Mouse (Mus musculus) neural tube, embryonic 15.5 days (tissue): ENCODE measurements around the gene 1700016C15Rik. TPM values are rescaled to one million over a fixed set of nuclear protein-coding genes. Genes with fewer than 3 reads are reported as not detected.

ENCODE experiments used
- ATAC-seq: fragments of 200-750 bp; cut with Nextera tagmentation; 2 replicates; pipeline ENCODE4 v1.8.0; 2017; ENCODE audit warnings: mild to moderate bottlenecking, moderate TSS enrichment, moderate library complexity; ENCODE audit not compliant: low FRiP score
- H3K27ac ChIP-seq: fragments of 300-500 bp; sonication (generic); replicated peaks from 2 replicates; pipeline ENCODE4 v1.5.1; 2015; ENCODE audit warnings: mild to moderate bottlenecking, inconsistent platforms
- H3K27me3 ChIP-seq: fragments of 300-500 bp; sonication (generic); replicated peaks from 2 replicates; pipeline ENCODE4 v1.6.1; 2015; ENCODE audit warnings: inconsistent platforms
- H3K36me3 ChIP-seq: fragments of 300-500 bp; sonication (generic); 2 replicates; pipeline ENCODE4 v1.6.1; 2015; ENCODE audit warnings: inconsistent platforms
- H3K4me1 ChIP-seq: fragments of 300-500 bp; sonication (generic); 2 replicates; pipeline ENCODE4 v1.6.1; 2015; ENCODE audit warnings: inconsistent platforms
- H3K4me2 ChIP-seq: fragments of 300-500 bp; sonication (generic); 2 replicates; pipeline ENCODE4 v1.6.1; 2015; ENCODE audit warnings: inconsistent platforms, mild to moderate bottlenecking, moderate library complexity
- H3K4me3 ChIP-seq: fragments of 300-500 bp; sonication (generic); replicated peaks from 2 replicates; pipeline ENCODE4 v1.5.1; 2015; ENCODE audit warnings: mild to moderate bottlenecking, inconsistent platforms
- H3K9ac ChIP-seq: fragments of 300-500 bp; sonication (generic); replicated peaks from 2 replicates; pipeline ENCODE4 v1.6.1; 2015; ENCODE audit warnings: mild to moderate bottlenecking, inconsistent platforms
- H3K9me3 ChIP-seq: fragments of 300-500 bp; sonication (generic); replicated peaks from 2 replicates; pipeline ENCODE4 v1.6.1; 2016; ENCODE audit warnings: inconsistent platforms
- WGBS: fragments of 180-500 bp; shearing (Covaris S2); methylation state at CpG from one replicate; pipeline ENCODE4 v1.1.7; 2015; ENCODE audit warnings: mixed read lengths; 5-methylcytosine and 5-hydroxymethylcytosine counted together
- polyA plus RNA-seq: library from polyadenylated mRNA; unstranded; fragments of >200 nt; fragmentation: Nextera tagmentation; extraction: Ambion mirVana; gene quantifications from 2 replicates; pipeline ENCODE4 v1.2.1, GENCODE M21; 2015

Gene 1700016C15Rik
- polyA plus RNA-seq, 1 experiment from 2014 or later = not detected

DNA sequence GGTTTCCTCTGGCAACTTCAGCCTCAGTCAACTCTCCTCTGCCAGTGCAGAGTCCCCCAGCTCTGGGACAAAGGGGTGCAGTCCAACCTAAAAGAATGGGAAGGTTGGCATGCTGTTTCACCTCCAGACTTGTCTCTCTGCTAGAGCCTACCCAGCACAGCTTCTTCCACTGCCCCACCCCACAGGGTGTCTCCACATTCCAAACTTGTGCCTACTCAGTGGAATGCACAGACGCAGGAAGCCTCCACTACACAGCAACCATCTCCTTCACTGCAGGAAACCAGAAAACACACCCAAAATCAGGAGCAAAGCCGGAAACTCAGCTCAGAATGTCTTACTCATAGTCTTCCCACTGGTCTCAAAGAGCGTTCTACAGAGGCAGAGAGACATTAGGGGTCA, 10.6 kb upstream of the 1700016C15Rik start:
- Histone ChIP-seq H3K36me3 (no peaks in the 10 kb centered on the region), H3K27me3 (no peaks in the 10 kb centered on the region), H3K4me3 (no peak overlapping the region), H3K4me1 (peaks cover 11% of the 10 kb centered on the region), H3K9ac (no peak overlapping the region), H3K27ac (no peak overlapping the region), H3K9me3 (no peaks in the 10 kb centered on the region), H3K4me2 (no peak overlapping the region)
- 80% methylated on average over 3 of the region's 3 CpGs for WGBS
- ATAC-seq = no peak

DNA sequence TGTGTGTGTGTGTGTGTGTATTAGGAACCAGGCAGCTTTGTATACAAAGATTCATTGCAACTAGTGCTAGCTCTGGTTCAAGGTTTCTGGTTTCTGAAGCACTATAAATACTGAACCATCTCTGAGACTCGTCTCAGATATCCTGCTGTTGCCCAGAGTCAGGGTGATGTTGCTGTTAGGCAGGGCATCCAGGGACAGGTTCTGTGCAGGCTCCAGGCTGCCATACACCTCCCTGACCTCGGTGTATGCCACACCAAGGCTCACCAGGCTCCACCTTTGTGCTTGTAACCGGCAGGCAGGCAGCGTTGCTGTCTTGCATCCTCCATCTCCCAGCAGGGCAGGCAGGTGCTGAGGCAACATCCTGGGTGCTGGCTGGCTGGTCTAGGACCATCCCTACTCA, 5.8 kb upstream of the 1700016C15Rik start:
- H3K9ac ChIP-seq = no peak overlapping the region
- H3K9me3 ChIP-seq = no peaks in the 10 kb centered on the region
- no peak overlapping the region for H3K4me2 ChIP-seq
- no peak for ATAC-seq
- no peaks in the 10 kb centered on the region for H3K27me3 ChIP-seq
- no peaks in the 10 kb centered on the region for H3K36me3 ChIP-seq
- H3K27ac ChIP-seq = no peak overlapping the region
- H3K4me1 ChIP-seq = peaks cover 4% of the 10 kb centered on the region
- H3K4me3 ChIP-seq = no peak overlapping the region
- 80% methylated on average over 4 of the region's 4 CpGs for WGBS

DNA sequence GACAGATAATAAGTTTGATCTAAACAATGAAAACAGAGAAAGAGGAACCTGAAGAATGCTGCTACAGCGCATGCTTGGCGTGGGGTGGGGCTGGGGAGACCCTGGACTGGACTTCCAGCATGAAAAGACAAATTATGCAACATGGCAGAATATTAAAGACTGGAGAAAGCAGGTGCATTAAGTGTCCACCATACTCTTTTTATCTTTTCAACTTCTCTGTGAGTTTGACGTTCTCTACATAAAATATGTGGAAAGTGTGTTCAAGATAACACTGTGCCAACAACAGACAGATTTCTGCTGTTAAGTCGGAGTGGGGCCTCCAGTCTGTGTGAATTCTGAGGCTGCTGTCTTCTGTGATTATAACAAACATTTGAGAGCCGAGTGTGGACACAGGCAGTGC, 2.7 kb upstream of the 1700016C15Rik start:
- ATAC-seq = no peak
- H3K4me2 ChIP-seq = no peak overlapping the region
- H3K9me3 ChIP-seq = no peaks in the 10 kb centered on the region
- WGBS = 68% methylated on average over 5 of the region's 5 CpGs
- no peak overlapping the region for H3K27ac ChIP-seq
- H3K27me3 ChIP-seq = no peaks in the 10 kb centered on the region
- H3K9ac ChIP-seq = no peak overlapping the region
- no peak overlapping the region for H3K4me3 ChIP-seq
- no peaks in the 10 kb centered on the region for H3K36me3 ChIP-seq
- H3K4me1 ChIP-seq = no peaks in the 10 kb centered on the region

DNA sequence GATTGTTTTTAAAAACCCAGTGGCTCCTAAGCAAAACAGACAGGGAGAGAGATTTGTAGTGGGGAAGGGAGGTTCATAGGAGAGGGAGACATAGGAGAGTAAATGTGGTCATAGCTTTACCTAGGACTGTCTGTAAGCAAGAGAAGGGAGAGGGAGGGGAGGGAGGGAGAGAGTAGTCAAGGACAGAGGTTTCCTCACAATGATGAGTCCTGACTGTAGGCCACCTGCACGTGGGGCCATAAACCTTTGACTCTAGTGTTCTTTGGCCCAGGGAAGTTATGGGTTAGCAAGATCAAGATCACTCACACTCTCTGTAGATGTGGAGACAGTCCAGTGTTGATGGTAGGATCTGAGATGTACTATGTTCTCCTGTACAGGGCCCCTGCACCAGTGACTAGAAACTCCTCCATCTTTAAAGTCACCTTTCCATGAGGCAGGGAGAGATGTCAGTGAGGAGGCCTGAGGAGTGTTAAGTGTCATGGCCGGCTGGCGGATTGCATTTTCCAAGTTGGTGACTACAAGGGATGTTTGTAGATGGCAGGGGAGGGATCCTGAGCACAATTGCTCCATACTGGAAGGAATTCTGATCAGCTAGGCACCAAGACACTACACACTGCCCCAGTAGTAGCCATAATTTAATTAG, 1.6 kb upstream of the 1700016C15Rik start:
- no peak for ATAC-seq
- H3K27me3 ChIP-seq = no peaks in the 10 kb centered on the region
- no peak overlapping the region for H3K27ac ChIP-seq
- no peaks in the 10 kb centered on the region for H3K36me3 ChIP-seq
- H3K9ac ChIP-seq = no peak overlapping the region
- H3K4me3 ChIP-seq = no peak overlapping the region
- no peaks in the 10 kb centered on the region for H3K4me1 ChIP-seq
- H3K4me2 ChIP-seq = no peak overlapping the region
- H3K9me3 ChIP-seq = no peaks in the 10 kb centered on the region
- WGBS = 95% methylated on average over 3 of the region's 3 CpGs

DNA sequence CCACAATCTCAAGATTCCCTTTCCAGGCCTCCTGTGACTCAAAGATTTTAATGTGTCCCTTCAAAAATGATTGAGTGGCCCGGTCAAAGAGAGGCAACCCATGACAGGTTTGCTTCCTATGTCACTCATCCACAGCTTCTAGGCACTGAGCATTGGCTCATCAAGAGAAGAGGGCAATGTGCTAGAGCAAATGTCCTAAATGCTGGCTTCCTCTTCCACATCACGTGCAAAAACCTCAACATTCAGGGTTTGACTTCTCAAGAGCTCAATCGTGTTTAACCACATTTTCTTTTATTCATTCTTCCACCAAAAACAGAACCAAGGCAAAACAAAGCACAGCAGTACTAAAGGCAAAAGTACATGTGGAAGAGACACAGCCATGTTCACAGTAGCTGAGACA, 2.4 kb downstream of the 1700016C15Rik start:
- Histone ChIP-seq H3K4me3 (no peak overlapping the region), H3K4me1 (no peaks in the 10 kb centered on the region), H3K9ac (no peak overlapping the region), H3K27me3 (no peaks in the 10 kb centered on the region), H3K36me3 (no peaks in the 10 kb centered on the region), H3K27ac (no peak overlapping the region), H3K9me3 (no peaks in the 10 kb centered on the region), H3K4me2 (no peak overlapping the region)
- 86% methylated on average over 3 of the region's 3 CpGs for WGBS
- no peak for ATAC-seq

DNA sequence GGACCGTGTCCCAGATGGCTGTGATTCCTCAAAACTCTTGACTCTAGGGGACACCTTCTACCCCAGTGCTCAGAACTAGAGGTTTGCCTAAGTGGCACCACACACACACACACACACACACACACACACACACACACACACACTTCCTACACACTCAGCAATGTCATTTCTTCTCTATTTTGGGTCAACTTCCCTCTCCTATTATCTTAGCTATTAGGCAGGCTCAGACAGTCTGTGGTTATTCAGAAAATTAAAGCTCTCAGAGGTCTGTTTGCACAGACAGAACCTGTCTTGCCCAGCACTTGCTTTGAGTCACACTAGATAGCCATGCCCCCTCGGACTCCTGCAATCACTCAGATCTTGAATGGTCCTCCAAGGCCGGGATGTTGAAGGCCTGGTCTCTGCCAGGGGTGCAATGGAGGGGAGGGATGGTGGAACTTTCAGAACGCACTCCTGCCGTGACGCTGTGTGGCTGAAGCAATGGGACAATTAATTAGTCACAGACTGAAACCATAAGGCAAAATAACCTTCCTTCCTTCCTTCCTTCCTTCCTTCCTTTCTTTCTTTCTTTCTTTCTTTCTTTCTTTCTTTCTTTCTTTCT, 8.0 kb downstream of the 1700016C15Rik start:
- 58% methylated on average over 6 of the region's 6 CpGs for WGBS
- Histone ChIP-seq H3K4me2 (no peak overlapping the region), H3K9ac (no peak overlapping the region), H3K27me3 (no peaks in the 10 kb centered on the region), H3K4me1 (no peaks in the 10 kb centered on the region), H3K4me3 (no peak overlapping the region), H3K9me3 (no peaks in the 10 kb centered on the region), H3K27ac (no peak overlapping the region), H3K36me3 (no peaks in the 10 kb centered on the region)
- ATAC-seq = no peak

DNA sequence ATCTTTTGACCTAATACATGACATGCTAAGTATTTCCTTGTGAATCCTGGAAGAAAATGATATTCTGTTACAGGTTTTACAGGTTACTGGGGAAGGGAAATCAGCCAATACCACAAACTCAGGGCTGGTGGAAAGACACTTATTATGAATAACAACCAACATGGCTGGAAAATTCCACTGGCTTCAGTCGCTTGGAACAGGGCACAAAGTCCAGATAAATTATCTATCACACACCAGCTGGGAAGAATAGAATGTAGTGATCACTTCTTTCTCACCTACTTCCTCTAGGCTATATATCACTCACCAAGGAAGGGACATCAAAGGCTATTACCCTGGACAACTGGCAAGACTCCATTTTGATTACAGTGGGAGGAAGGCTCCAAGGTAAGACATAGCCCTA, 11.1 kb downstream of the 1700016C15Rik start:
- Histone ChIP-seq H3K4me2 (no peak overlapping the region), H3K4me3 (no peak overlapping the region), H3K9ac (no peak overlapping the region), H3K36me3 (no peaks in the 10 kb centered on the region), H3K9me3 (no peaks in the 10 kb centered on the region), H3K27ac (no peak overlapping the region), H3K4me1 (no peaks in the 10 kb centered on the region), H3K27me3 (no peaks in the 10 kb centered on the region)
- no peak for ATAC-seq
- 66% methylated on average over 1 of the region's 1 CpGs for WGBS

DNA sequence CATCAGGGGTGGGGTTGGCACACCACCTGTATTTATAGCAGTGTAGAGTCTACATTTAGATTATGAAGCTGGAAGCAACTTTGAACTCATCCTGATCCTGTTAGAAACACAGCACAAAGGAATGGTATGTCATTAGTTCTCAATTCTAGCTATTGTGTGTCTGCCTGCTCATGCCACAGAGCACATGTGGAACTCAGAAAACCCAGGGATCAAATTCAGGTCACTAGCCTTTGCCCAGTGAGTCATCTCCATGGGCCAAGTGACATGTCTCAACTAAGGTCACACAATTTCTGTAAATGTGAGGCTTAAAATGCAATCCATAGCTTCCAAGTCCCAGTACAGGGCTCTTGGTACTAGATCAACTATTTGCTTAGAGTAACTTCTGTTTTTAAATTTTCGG, 12.5 kb downstream of the 1700016C15Rik start:
- Histone ChIP-seq H3K27me3 (no peaks in the 10 kb centered on the region), H3K27ac (no peak overlapping the region), H3K4me1 (no peaks in the 10 kb centered on the region), H3K9ac (no peak overlapping the region), H3K4me3 (no peak overlapping the region), H3K36me3 (no peaks in the 10 kb centered on the region), H3K9me3 (no peaks in the 10 kb centered on the region), H3K4me2 (no peak overlapping the region)
- ATAC-seq = no peak
- WGBS = 85% methylated on average over 1 of the region's 1 CpGs

DNA sequence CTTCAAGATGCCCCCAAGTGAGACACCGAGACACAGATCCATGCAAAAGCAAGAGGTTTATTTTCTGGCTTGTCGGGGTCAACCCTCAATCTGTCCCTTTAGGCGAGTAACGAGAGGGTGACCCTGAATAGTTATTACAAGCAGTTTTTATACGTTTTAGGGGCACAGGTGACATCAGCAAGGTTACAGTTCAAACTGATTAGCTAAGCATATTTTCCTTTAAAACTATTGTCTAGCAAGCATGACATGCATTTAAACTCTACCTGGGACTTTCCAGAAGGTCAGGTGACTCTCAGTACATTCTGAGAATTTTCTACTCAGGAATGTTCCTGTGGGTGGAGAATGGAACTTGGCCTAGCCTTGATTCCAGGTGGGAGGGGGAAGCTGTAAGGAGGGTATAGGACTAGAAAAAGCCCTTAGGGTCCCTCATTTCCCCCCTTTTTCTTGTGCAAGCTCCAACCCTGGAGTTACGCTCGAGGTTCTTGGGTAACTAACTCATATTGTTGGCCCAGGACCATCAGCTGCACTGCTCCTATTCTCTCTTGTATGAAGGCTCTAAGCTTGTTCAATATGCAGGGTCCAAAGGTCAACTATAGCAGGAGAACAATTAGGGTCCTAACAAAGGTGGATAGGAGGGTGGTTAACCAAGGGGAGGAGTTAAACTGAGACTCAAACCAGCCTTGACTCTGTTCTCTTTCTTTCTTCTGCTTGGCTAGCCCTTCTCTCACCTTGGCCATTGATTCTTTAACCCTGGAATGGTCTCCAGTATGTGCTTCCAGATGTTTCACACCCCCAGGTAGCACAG, 15.1 kb downstream of the 1700016C15Rik start:
- 88% methylated on average over 7 of the region's 7 CpGs for WGBS

DNA sequence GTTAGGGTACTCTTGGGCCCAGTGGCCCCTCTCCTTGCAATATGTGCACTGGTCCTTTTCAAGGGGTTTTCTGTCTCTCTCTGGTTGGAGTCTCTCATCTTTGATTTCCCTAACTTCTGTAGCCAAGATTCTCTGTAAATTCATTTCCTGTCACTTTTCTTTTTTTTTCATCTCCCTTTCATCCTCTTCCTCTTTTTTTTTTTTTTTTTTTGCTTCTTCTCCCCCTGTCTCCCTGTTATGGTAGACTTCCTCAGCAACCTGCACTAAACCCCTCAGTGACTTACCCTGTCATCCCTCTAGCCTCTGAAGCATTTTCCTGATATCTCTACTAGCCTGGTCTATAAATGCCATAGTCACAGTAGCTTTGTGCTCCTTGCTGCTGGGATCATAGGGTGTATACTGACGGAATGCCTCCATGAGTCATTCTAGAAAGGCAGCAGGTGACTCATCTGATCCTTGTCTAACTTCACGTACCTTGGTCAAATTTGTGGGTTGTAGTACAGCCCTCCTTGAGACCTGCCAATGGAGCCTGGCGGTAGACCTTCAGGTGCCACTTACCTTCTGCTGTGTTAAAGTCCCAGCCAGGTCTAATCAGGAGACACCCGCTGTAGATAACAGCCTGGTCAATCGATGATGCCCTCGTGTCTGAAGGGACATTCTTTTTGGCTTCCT, 18.4 kb downstream of the 1700016C15Rik start:
- no peak for ATAC-seq
- Histone ChIP-seq H3K4me1 (no peaks in the 10 kb centered on the region), H3K27ac (no peak overlapping the region), H3K9me3 (peaks cover 12% of the 10 kb centered on the region), H3K27me3 (no peaks in the 10 kb centered on the region), H3K4me3 (no peak overlapping the region), H3K9ac (no peak overlapping the region), H3K36me3 (peaks cover 10% of the 10 kb centered on the region; the same call in 1 of the 2 replicates), H3K4me2 (no peak overlapping the region)
- over 99% methylated on average over 6 of the region's 6 CpGs for WGBS

More for the DNA sequence above, 15.1 kb downstream of the 1700016C15Rik start:
- H3K4me2 ChIP-seq = no peak overlapping the region
- H3K9ac ChIP-seq = no peak overlapping the region
- no peaks in the 10 kb centered on the region for H3K4me1 ChIP-seq
- H3K27ac ChIP-seq = no peak overlapping the region
- peaks cover 4% of the 10 kb centered on the region for H3K9me3 ChIP-seq
- ATAC-seq = no peak
- no peaks in the 10 kb centered on the region for H3K27me3 ChIP-seq
- H3K4me3 ChIP-seq = no peak overlapping the region
- H3K36me3 ChIP-seq = peaks cover 5% of the 10 kb centered on the region; the same call in 1 of the 2 replicates

DNA sequence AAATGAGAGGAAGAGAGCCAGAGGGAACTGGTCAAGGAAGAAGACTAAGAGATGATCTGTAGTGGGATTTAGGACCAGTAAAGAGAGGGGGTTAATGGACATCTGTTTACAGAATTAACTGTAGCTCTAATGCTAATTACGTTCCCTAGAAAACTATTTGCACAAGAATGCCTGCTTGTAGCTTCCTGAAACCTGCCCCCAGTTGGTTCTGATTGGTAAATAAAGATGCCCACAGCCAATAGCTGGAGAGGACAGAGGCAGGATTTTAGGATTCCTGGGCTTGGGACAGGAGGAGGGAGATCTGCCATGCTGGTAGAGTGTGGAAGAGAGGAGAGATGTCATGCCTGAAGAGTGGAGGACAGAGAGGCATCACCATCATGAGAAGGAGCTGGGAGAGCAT, 23.9 kb downstream of the 1700016C15Rik start:
- WGBS = 73% methylated on average over 1 of the region's 1 CpGs
- Histone ChIP-seq H3K27me3 (no peaks in the 10 kb centered on the region), H3K4me3 (no peak overlapping the region), H3K4me2 (no peak overlapping the region), H3K9ac (no peak overlapping the region), H3K4me1 (no peaks in the 10 kb centered on the region), H3K36me3 (peaks cover 5% of the 10 kb centered on the region; the same call in 1 of the 2 replicates), H3K9me3 (peaks cover 12% of the 10 kb centered on the region), H3K27ac (no peak overlapping the region)
- ATAC-seq = no peak
